Mouse (Mus musculus): ENCODE measurements at regions not wholly inside any gene's neighbourhood (a gene's known extent, or its start where the extent isn't known, plus 50 kb on each side); places are given as distances from the start of the nearest gene placed in this dataset.

DNA sequence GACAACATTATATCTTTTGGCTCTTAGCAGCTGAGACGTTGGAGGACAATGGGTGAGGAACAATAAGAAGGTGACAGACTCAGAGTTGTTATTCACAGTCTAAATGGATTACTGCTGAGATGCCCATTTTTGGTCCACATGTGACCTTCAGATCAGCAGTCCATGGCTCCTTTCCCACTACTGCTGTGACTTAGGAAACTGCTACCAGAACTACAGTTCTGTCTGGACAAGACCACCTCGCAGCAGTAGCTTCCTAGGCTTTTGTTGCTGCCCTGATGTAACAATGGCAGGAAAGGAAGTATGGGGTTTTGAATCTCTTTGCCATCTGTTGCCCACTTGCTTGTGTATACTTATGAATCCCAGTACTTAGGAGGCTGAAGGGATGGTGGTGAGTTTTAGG is 135.6 kb upstream of the Pls3 start:
- no peak for DNase-seq (ENCODE audit: low spot score in 2 of 2)

DNA sequence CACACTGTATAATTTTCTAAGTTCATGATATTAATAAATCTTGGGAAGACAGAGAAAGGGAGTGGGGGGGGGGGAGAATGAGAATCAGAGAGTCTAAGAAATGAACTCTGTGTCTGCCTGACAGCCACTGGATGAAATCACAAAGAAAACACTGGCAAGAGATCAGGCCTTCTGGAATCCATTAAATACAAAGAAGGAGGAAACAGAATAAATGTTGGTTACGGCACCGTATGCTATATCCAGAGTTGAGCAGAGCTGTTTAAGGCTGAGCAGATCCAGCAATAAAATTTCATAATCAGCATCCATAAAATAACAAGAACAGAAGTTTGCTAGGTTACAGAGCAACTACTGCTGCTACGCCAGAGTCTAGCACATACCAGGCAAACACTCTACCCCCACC is 103.6 kb upstream of the Pls3 start:
- DNase-seq (ENCODE audit: low spot score in 2 of 2): no peak

DNA sequence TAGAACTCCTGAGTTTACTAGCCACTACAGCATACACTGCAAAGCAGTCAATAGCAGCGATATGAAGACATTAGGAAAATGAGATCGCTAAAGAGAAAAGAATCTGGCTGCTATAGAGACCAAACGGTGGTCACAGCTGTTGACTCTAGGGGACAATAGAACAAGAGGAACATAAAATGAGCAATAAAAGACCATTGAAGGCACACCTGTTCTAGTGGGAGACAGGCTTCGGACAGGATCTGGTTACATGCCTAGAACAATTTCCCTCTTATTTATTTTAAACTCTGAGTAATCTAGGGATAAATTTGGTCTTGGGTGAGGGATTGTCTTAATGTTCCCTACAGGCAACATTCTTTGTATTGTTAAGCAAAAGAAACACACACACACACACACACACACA is 99.7 kb upstream of the Pls3 start:
- no peak for DNase-seq (ENCODE audit: low spot score in 2 of 2)

DNA sequence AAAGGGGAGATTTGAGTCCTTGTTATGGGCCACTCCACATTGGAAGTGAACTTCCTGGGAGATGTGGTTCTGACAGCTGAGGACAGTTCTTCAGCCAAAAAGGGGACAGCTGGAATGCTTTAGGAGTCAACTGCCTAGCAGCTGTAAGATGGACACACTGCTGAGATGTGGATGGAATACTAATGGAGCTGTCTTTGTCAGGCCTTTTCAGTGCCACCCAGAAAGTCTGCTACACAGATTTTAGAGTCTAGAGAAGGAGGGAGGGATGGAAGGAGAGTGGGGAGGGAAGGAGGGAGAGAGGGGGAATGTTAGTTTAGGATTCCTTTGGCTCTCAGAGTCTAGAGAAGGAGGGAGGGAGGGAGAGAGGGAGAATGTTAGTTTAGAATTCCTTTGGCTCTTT is 74.7 kb upstream of the Pls3 start:
- DNase-seq (ENCODE audit: low spot score in 2 of 2): no peak

DNA sequence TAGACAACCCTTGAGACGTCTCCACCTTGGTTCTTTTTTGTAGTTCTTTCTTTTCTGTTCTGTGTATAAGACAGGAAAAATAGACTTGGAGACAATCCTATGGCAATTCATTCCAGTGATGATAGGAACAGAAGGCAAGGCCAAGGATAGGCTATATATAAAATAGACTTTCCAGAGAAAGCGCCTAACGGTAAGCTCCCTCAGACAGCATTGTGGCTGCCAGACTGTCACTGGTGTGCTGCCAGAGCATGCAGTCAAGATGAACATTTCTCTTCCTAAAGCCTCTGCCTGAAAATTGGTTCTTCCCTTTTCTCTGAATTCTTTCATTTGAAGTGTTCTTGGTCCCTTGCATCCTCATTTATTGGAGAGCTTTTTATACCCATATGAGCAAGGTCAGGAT is 53.9 kb upstream of the Pls3 start:
- DNase-seq (ENCODE audit: low spot score in 2 of 2): peak in 1 of 2 experiments; percentile 4

Data from frontal cortex, postnatal 25 days (tissue).